Mouse (Mus musculus): Measurements from ENCODE around the gene Adprhl1. TPM values are rescaled to one million over a fixed set of nuclear protein-coding genes. Genes with fewer than 3 reads are reported as not detected.

Adprhl1 gene
- polyA plus RNA-seq, 1 experiment = not detected

GRCm38 (mm10) chr8:13178137-13178536 is 75.8 kb downstream of the Adprhl1 start:
- TF ChIP-seq POLR2A (IDR thresholded peaks at IDR 0.05; ENCODE audit: low read depth, low read length) (no peak), CTCF (IDR thresholded peaks at IDR 0.05; ENCODE audit: extremely low read depth, insufficient read length, insufficient replicate concordance, low read depth, low read length) (no peak)
- H3K27ac ChIP-seq (ENCODE audit: insufficient read depth, low read depth, low read length) = no peak overlapping the region
- H3K4me1 ChIP-seq (ENCODE audit: control insufficient read depth, insufficient read depth, insufficient read length, low read length) = no peaks in the 10 kb centered on the region
- no peaks in the 10 kb centered on the region for H3K27me3 ChIP-seq (ENCODE audit: control insufficient read depth, insufficient read depth, low read length)
- peaks cover 58% of the 10 kb centered on the region for H3K36me3 ChIP-seq (ENCODE audit: control insufficient read depth, insufficient read depth, low read length)
- WGBS = 88% methylated on average over 5 of the region's 5 CpGs
- H3K4me3 ChIP-seq (ENCODE audit: low read depth, low read length) = no peak overlapping the region

GRCm38 (mm10) chr8:13177173-13177852 is 76.6 kb downstream of the Adprhl1 start:
- 75% methylated on average over 7 of the region's 7 CpGs for WGBS
- Histone ChIP-seq H3K36me3 (ENCODE audit: control insufficient read depth, insufficient read depth, low read length) (peaks cover 63% of the 10 kb centered on the region), H3K27ac (ENCODE audit: insufficient read depth, low read depth, low read length) (no peak overlapping the region), H3K4me3 (ENCODE audit: low read depth, low read length) (no peak overlapping the region), H3K4me1 (ENCODE audit: control insufficient read depth, insufficient read depth, insufficient read length, low read length) (no peaks in the 10 kb centered on the region), H3K27me3 (ENCODE audit: control insufficient read depth, insufficient read depth, low read length) (no peaks in the 10 kb centered on the region)
- TF ChIP-seq CTCF (IDR thresholded peaks at IDR 0.05; ENCODE audit: extremely low read depth, insufficient read length, insufficient replicate concordance, low read depth, low read length) (no peak), POLR2A (IDR thresholded peaks at IDR 0.05; ENCODE audit: low read depth, low read length) (no peak)

- H3K27me3 ChIP-seq (ENCODE audit: control insufficient read depth, insufficient read depth, low read length) = no peaks in the 10 kb centered on the region
- no peak overlapping the region for H3K4me3 ChIP-seq (ENCODE audit: low read depth, low read length)
- 74% methylated on average over 1 of the region's 1 CpGs for WGBS
- H3K36me3 ChIP-seq (ENCODE audit: control insufficient read depth, insufficient read depth, low read length) = peaks cover 73% of the 10 kb centered on the region
- H3K4me1 ChIP-seq (ENCODE audit: control insufficient read depth, insufficient read depth, insufficient read length, low read length) = no peaks in the 10 kb centered on the region
- no peak overlapping the region for H3K27ac ChIP-seq (ENCODE audit: insufficient read depth, low read depth, low read length)
- TF ChIP-seq CTCF (IDR thresholded peaks at IDR 0.05; ENCODE audit: extremely low read depth, insufficient read length, insufficient replicate concordance, low read depth, low read length) (no peak), POLR2A (IDR thresholded peaks at IDR 0.05; ENCODE audit: low read depth, low read length) (no peak)
These were observed 78.3 kb downstream of the Adprhl1 start for GRCm38 (mm10) chr8:13175650-13176049.

GRCm38 (mm10) chr8:13174811-13175210 is 79.2 kb downstream of the Adprhl1 start:
- TF ChIP-seq POLR2A (IDR thresholded peaks at IDR 0.05; ENCODE audit: low read depth, low read length) = no peak
- no peak for TF ChIP-seq CTCF (IDR thresholded peaks at IDR 0.05; ENCODE audit: extremely low read depth, insufficient read length, insufficient replicate concordance, low read depth, low read length)
- Histone ChIP-seq H3K4me3 (ENCODE audit: low read depth, low read length) (no peak overlapping the region), H3K27ac (ENCODE audit: insufficient read depth, low read depth, low read length) (no peak overlapping the region), H3K27me3 (ENCODE audit: control insufficient read depth, insufficient read depth, low read length) (no peaks in the 10 kb centered on the region), H3K4me1 (ENCODE audit: control insufficient read depth, insufficient read depth, insufficient read length, low read length) (no peaks in the 10 kb centered on the region), H3K36me3 (ENCODE audit: control insufficient read depth, insufficient read depth, low read length) (peaks cover 80% of the 10 kb centered on the region)
- WGBS = 81% methylated on average over 4 of the region's 4 CpGs

GRCm38 (mm10) chr8:13174305-13174704 is 79.7 kb downstream of the Adprhl1 start:
- no peak overlapping the region for H3K4me3 ChIP-seq (ENCODE audit: low read depth, low read length)
- TF ChIP-seq POLR2A (IDR thresholded peaks at IDR 0.05; ENCODE audit: low read depth, low read length) (no peak), CTCF (IDR thresholded peaks at IDR 0.05; ENCODE audit: extremely low read depth, insufficient read length, insufficient replicate concordance, low read depth, low read length) (no peak)
- no peak overlapping the region for H3K27ac ChIP-seq (ENCODE audit: insufficient read depth, low read depth, low read length)
- H3K36me3 ChIP-seq (ENCODE audit: control insufficient read depth, insufficient read depth, low read length) = peaks cover 83% of the 10 kb centered on the region
- WGBS = 65% methylated on average over 4 of the region's 4 CpGs
- no peaks in the 10 kb centered on the region for H3K4me1 ChIP-seq (ENCODE audit: control insufficient read depth, insufficient read depth, insufficient read length, low read length)
- H3K27me3 ChIP-seq (ENCODE audit: control insufficient read depth, insufficient read depth, low read length) = no peaks in the 10 kb centered on the region

Other genes with a start within 250 kb of the Adprhl1 start
- 0.30 and 1.1 TPM in 2 replicates for gene F7, start 228.1 kb downstream of the Adprhl1 start, polyA plus RNA-seq (2012; rRNA removed)
- gene F10, start 216.9 kb downstream of the Adprhl1 start, polyA plus RNA-seq (2012; rRNA removed) = 0.19 and 0.58 TPM in 2 replicates
- gene Proz, start 193.2 kb downstream of the Adprhl1 start, polyA plus RNA-seq (2012; rRNA removed) = 28.0 and 33.2 TPM in 2 replicates
- 8.5 and 13.0 TPM in 2 replicates for gene Pcid2, start 148.7 kb downstream of the Adprhl1 start, polyA plus RNA-seq (2012; rRNA removed)
- 19.2 and 23.8 TPM in 2 replicates for gene Cul4a, start 148.5 kb downstream of the Adprhl1 start, polyA plus RNA-seq (2012; rRNA removed)
- gene Lamp1, start 95.0 kb downstream of the Adprhl1 start, polyA plus RNA-seq (2012; rRNA removed) = 355 and 658 TPM in 2 replicates
- 22.5 and 58.8 TPM in 2 replicates for gene Grtp1, start 53.5 kb downstream of the Adprhl1 start, polyA plus RNA-seq (2012; rRNA removed)
- gene Dcun1d2, start 34.0 kb upstream of the Adprhl1 start, polyA plus RNA-seq (2012; rRNA removed) = 7.0 and 8.7 TPM in 2 replicates
- 11.4 and 38.4 TPM in 2 replicates for gene Tmco3, start 34.0 kb upstream of the Adprhl1 start, polyA plus RNA-seq (2012; rRNA removed)
- 13.3 and 22.7 TPM in 2 replicates for gene Tfdp1, start 84.6 kb upstream of the Adprhl1 start, polyA plus RNA-seq (2012; rRNA removed)
- 0.06 and 0.13 TPM in 2 replicates for gene Atp4b, start 142.7 kb upstream of the Adprhl1 start, polyA plus RNA-seq (2012; rRNA removed)
- not detected in 2 replicates for gene Grk1, start 150.9 kb upstream of the Adprhl1 start, polyA plus RNA-seq (2012; rRNA removed)
- 7.3 and 11.0 TPM in 2 replicates for gene Tmem255b, start 181.0 kb upstream of the Adprhl1 start, polyA plus RNA-seq (2012; rRNA removed)
- gene Gas6, start 240.3 kb upstream of the Adprhl1 start, polyA plus RNA-seq (2012; rRNA removed) = 42.6 and 58.3 TPM in 2 replicates